In the genomic region with DNA sequence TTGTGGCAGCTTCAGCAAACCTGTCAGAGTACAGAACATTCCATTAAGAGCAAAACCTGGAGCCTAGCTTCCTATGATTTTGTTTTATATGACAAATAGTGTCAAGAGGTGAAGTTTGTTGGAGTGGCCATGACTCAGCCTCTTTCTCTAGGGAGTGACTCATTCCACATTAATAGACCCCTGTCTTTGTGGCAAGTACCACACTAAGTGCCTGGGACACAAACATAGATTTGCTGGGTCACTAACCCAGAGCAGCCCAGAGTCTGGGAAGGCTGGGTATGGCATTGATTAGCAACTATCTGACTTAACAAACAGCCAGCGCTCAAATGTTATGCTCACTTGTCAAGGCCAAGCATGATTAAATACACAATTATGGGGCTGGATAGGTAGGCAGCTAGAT, we compare ENCODE assay signal across 16 mouse cellular contexts.
DNase-seq lines count a peak whose midpoint lies in the region; ATAC-seq and TF ChIP-seq lines count a peak whose summit lies in the region.
"Had no signal": no experiment of that assay in that cellular context is flagged by ENCODE, and none has a peak within 500 bp of the region (broad histone marks: within the 10 kb centered on the region; RNA-seq: fewer than 3 reads in every experiment).

No protein-coding gene starts in this region.

- CTCF ChIA-PET in Patski (lab: Charles Lee) = interaction anchor here (1.5 kb wide), 1 partner anchor 16 kb away, joined by 3 read pairs; no protein-coding TSS in a partner anchor

- no peak overlapping the region for H3K27ac ChIP-seq in lung, postnatal 0 days (ENCODE audit: low read length)
- no peak overlapping the region for H3K27ac ChIP-seq in stomach, postnatal 0 days (replicated peaks)
- H3K27ac ChIP-seq: embryonic facial prominence, embryonic 13.5 days; forebrain, embryonic 12.5 days; heart, embryonic 15.5 days; hindbrain, embryonic 12.5 days; midbrain, embryonic 12.5 days had no signal

- H3K9me3 ChIP-seq in lung, postnatal 0 days (ENCODE audit: low read length) = no peaks in the 10 kb centered on the region
- no peaks in the 10 kb centered on the region for H3K9me3 ChIP-seq in stomach, postnatal 0 days (ENCODE audit: control insufficient read depth, low read length)
- H3K9me3 ChIP-seq: embryonic facial prominence, embryonic 13.5 days; forebrain, embryonic 12.5 days; heart, embryonic 15.5 days; hindbrain, embryonic 12.5 days; midbrain, embryonic 12.5 days had no signal

- peak; percentile 16 to 46 for DNase-seq in lung, adult 18-20 months
- DNase-seq in lung, postnatal 10 days = no peak
- DNase-seq in Patski (ENCODE audit: low read depth, low spot score) = peak; percentile 22
- DNase-seq in lung, postnatal 0 days (ENCODE audit: low spot score) = peak; percentile 68
- DNase-seq in stomach, postnatal 0 days (ENCODE audit: low spot score) = peak; percentile 19
- DNase-seq in retina, postnatal 1 day = no peak
- no peak for DNase-seq in B cell, adult 2 months
- DNase-seq: cerebellum, postnatal 10 days; kidney, postnatal 14 days; lung, embryonic 14.5 days; right cerebral cortex, postnatal 14 days had no signal

- TF ChIP-seq EP300 in lung, postnatal 0 days (IDR thresholded peaks at IDR 0.05) = peak; percentile 63
- no peak for TF ChIP-seq EP300 in stomach, postnatal 0 days (optimal IDR thresholded peaks at IDR 0.05)

- H3K9ac ChIP-seq in lung, postnatal 0 days (replicated peaks; ENCODE audit: low read depth) = no peak overlapping the region
- H3K9ac ChIP-seq in stomach, postnatal 0 days (ENCODE audit: low read length) = no peak overlapping the region
- H3K9ac ChIP-seq: embryonic facial prominence, embryonic 13.5 days; forebrain, embryonic 12.5 days; heart, embryonic 15.5 days; hindbrain, embryonic 12.5 days; lung, embryonic 14.5 days; midbrain, embryonic 12.5 days had no signal

- WGBS in lung, postnatal 0 days = 43% methylated on average over 1 of the region's 1 CpGs
- WGBS in stomach, postnatal 0 days = 23% methylated on average over 1 of the region's 1 CpGs

- ATAC-seq in Patski = peak; percentile 69
- ATAC-seq in lung, postnatal 0 days = peak; percentile 87
- peak; percentile 83 for ATAC-seq in stomach, postnatal 0 days (ENCODE audit: low FRiP score, low TSS enrichment)

- in situ Hi-C loops in Patski (cut with MboI; ENCODE audit: low pct_unique_long_range_greater_than_20kb) = no loop called here

- POLR2A ChIA-PET in Patski (lab: Charles Lee) = no interaction called here

- no peak overlapping the region for H3K4me3 ChIP-seq in lung, postnatal 0 days (ENCODE audit: low read depth, low read length)
- no peak overlapping the region for H3K4me3 ChIP-seq in stomach, postnatal 0 days (ENCODE audit: low read depth, low read length)
- H3K4me3 ChIP-seq: embryonic facial prominence, embryonic 13.5 days; forebrain, embryonic 12.5 days; heart, embryonic 15.5 days; hindbrain, embryonic 12.5 days; midbrain, embryonic 12.5 days had no signal

- H3K4me1 ChIP-seq in lung, postnatal 0 days (ENCODE audit: insufficient read depth, low read depth, low read length) = no peaks in the 10 kb centered on the region
- no peaks in the 10 kb centered on the region for H3K4me1 ChIP-seq in stomach, postnatal 0 days (replicated peaks; ENCODE audit: control insufficient read depth, insufficient read depth)
- H3K4me1 ChIP-seq: embryonic facial prominence, embryonic 13.5 days; heart, embryonic 15.5 days had no signal

- H3K27me3 ChIP-seq in Patski = no peaks in the 10 kb centered on the region
- H3K27me3 ChIP-seq in lung, postnatal 0 days (replicated peaks; ENCODE audit: insufficient read depth, low read length) = no peaks in the 10 kb centered on the region
- H3K27me3 ChIP-seq in stomach, postnatal 0 days (ENCODE audit: control insufficient read depth, insufficient read depth, low read length) = no peaks in the 10 kb centered on the region
- H3K27me3 ChIP-seq: embryonic facial prominence, embryonic 13.5 days; forebrain, embryonic 12.5 days; heart, embryonic 15.5 days; hindbrain, embryonic 12.5 days; midbrain, embryonic 12.5 days had no signal

- no peak for TF ChIP-seq CTCF in Patski (IDR thresholded peaks at IDR 0.05)
- no peak for TF ChIP-seq CTCF in lung, postnatal 0 days (IDR thresholded peaks at IDR 0.05)
- no peak for TF ChIP-seq CTCF in stomach, postnatal 0 days (IDR thresholded peaks at IDR 0.05; ENCODE audit: low read depth)

- no peak overlapping the region for H3K4me2 ChIP-seq in lung, postnatal 0 days (replicated peaks; ENCODE audit: low read depth, low read length)
- H3K4me2 ChIP-seq in stomach, postnatal 0 days (replicated peaks; ENCODE audit: low read depth) = no peak overlapping the region
- H3K4me2 ChIP-seq: embryonic facial prominence, embryonic 13.5 days; forebrain, embryonic 12.5 days; heart, embryonic 15.5 days; hindbrain, embryonic 12.5 days; lung, embryonic 14.5 days; midbrain, embryonic 12.5 days had no signal

- no peaks in the 10 kb centered on the region for H3K36me3 ChIP-seq in lung, postnatal 0 days (ENCODE audit: insufficient read depth, low read length)
- no peaks in the 10 kb centered on the region for H3K36me3 ChIP-seq in stomach, postnatal 0 days (ENCODE audit: control insufficient read depth, insufficient read depth, low read length)
- H3K36me3 ChIP-seq: embryonic facial prominence, embryonic 13.5 days; forebrain, embryonic 12.5 days; heart, embryonic 15.5 days; hindbrain, embryonic 12.5 days; midbrain, embryonic 12.5 days had no signal

Comparison
In these comparisons a context has a peak if more than half of its experiments do, and no peak if none do; other contexts are left out.
1. DNase-seq: peak in lung, adult 18-20 months (2 of 2), Patski (single experiment), lung, postnatal 0 days (single experiment) and stomach, postnatal 0 days (single experiment); none in lung, postnatal 10 days (single experiment), retina, postnatal 1 day (single experiment) and B cell, adult 2 months (0 of 2).
2. Peak in every context shown above with its lines, with median percentiles within 50 percentile points of each other: ATAC-seq.